Mouse (Mus musculus): ENCODE data around the gene Sec14l3.

DNA sequence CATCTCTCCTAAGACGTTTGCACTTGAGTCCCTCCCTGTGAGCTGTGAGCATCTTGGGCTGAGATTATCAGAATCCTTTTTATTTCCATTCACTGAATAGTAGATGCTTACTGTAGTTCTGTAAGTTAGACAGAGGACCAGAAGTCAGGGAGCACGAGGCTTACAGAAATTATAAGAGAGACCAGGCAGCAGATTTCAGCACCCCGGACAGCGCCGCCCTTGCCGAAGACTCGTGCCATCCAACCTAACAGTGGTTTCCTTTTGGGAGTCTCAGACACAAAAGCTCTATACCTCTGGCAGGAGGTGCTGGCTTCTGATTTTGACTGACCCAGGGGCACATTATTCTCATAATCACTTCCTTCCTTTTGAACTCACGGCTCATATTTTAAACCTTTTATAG, 12.0 kb downstream of the Sec14l3 start:
- TF ChIP-seq CTCF (IDR thresholded peaks at IDR 0.05; ENCODE audit: borderline replicate concordance, insufficient read depth, low read length) (no peak), POLR2A (IDR thresholded peaks at IDR 0.05; ENCODE audit: low read depth, low read length) (no peak)
